Comparison of ENCODE assay signal across 8 mouse cellular contexts in the genomic region with DNA sequence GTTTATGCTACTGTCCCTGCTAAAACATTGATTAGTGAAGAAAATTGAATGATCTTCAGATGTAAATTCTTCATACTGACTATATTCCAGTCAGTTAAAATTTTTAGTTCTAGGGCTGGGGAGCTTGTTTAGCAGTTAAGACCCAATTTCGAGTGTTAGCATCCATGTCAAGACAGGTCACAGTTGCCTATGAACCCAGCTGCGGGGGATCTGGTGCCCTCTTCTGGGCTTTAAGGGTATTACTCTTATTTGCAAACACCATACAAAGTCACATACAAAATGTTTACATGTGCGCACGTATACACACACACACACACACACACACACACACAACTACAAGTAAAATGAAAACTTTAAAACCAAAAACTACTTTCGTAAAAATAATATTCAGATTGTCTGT. TPM values are rescaled to one million over a fixed set of nuclear protein-coding genes. Genes with fewer than 3 reads are reported as not detected.
A peak's percentile ranks its signal among the peaks of the same experiment; 100 is the strongest.
DNase-seq lines count a peak whose midpoint lies in the region; ATAC-seq and TF ChIP-seq lines count a peak whose summit lies in the region.
"Had no signal": no experiment of that assay in that cellular context is flagged by ENCODE, and none has a peak within 500 bp of the region (broad histone marks: within the 10 kb centered on the region; RNA-seq: fewer than 3 reads in every experiment).

No protein-coding gene starts in this region.

- no peak overlapping the region for H3K27ac ChIP-seq in kidney, embryonic 16.5 days (ENCODE audit: low read length)
- H3K27ac ChIP-seq in ES-Bruce4 (ENCODE audit: insufficient read depth, low read length) = no peak overlapping the region
- H3K27ac ChIP-seq: heart, embryonic 13.5 days had no signal

- no peak for TF ChIP-seq POLR2A in ES-Bruce4 (IDR thresholded peaks at IDR 0.05; ENCODE audit: insufficient read depth, low read length)

- H3K36me3 ChIP-seq in kidney, embryonic 16.5 days (ENCODE audit: insufficient read depth, low read length) = peaks cover 27% of the 10 kb centered on the region
- H3K36me3 ChIP-seq in ES-Bruce4 (ENCODE audit: control insufficient read depth, insufficient read depth, low read length, poor library complexity, severe bottlenecking) = peaks cover 12% of the 10 kb centered on the region

- intact Hi-C loops in heart, postnatal 14 days (cut with DNase I) = loop anchor here (2.0 kb wide), 1 partner anchor 53 kb away; no protein-coding TSS in a partner anchor

- no peaks in the 10 kb centered on the region for H3K4me1 ChIP-seq in kidney, embryonic 16.5 days (ENCODE audit: insufficient read depth, low read length)
- no peaks in the 10 kb centered on the region for H3K4me1 ChIP-seq in ES-Bruce4 (ENCODE audit: control insufficient read depth, insufficient read depth, low read length)
- H3K4me1 ChIP-seq: heart, embryonic 13.5 days had no signal

- TF ChIP-seq EP300 in ES-Bruce4 (IDR thresholded peaks at IDR 0.05; ENCODE audit: insufficient read depth, low read depth, low read length) = no peak

- peak; percentile 61 for TF ChIP-seq CTCF in ES-Bruce4 (IDR thresholded peaks at IDR 0.05; ENCODE audit: low read depth, low read length)

- H3K27me3 ChIP-seq in kidney, embryonic 16.5 days (ENCODE audit: insufficient read depth, low read length) = no peaks in the 10 kb centered on the region
- no peaks in the 10 kb centered on the region for H3K27me3 ChIP-seq in ES-Bruce4 (ENCODE audit: control insufficient read depth, insufficient read depth, low read length, poor library complexity, severe bottlenecking)
- H3K27me3 ChIP-seq: heart, embryonic 13.5 days had no signal

- no peaks in the 10 kb centered on the region for H3K9me3 ChIP-seq in kidney, embryonic 16.5 days (ENCODE audit: low read length)
- no peaks in the 10 kb centered on the region for H3K9me3 ChIP-seq in ES-Bruce4 (replicated peaks; ENCODE audit: control insufficient read depth, insufficient read depth, low read length, poor library complexity, severe bottlenecking)
- H3K9me3 ChIP-seq: heart, embryonic 13.5 days had no signal

- peak; percentile 15 for DNase-seq in kidney, postnatal 10 days
- peak; percentile 53 for DNase-seq in adipocyte (ENCODE audit: low spot score)
- DNase-seq in heart, postnatal 14 days = peak; percentile 8 to 36
- DNase-seq in urinary bladder, adult 2 months (ENCODE audit: low spot score) = no peak

- H3K9ac ChIP-seq in kidney, embryonic 16.5 days (replicated peaks; ENCODE audit: low read length) = no peak overlapping the region
- no peak overlapping the region for H3K9ac ChIP-seq in ES-Bruce4 (ENCODE audit: low read depth, poor library complexity, severe bottlenecking)
- H3K9ac ChIP-seq: heart, embryonic 13.5 days had no signal

- 55% methylated on average over 5 of the region's 5 CpGs for WGBS in kidney, embryonic 16.5 days

- no peak overlapping the region for H3K4me3 ChIP-seq in kidney, embryonic 16.5 days (ENCODE audit: low read length)
- H3K4me3 ChIP-seq in ES-Bruce4 (ENCODE audit: low read depth, low read length) = no peak overlapping the region
- H3K4me3 ChIP-seq: heart, embryonic 13.5 days had no signal

- no peak for ATAC-seq in kidney, embryonic 16.5 days (ENCODE audit: low FRiP score, low TSS enrichment)
- ATAC-seq in monocyte, adult 5-6 weeks (replicated peaks; ENCODE audit: insufficient number of reproducible peaks, low FRiP score, low TSS enrichment, poor library complexity, severe bottlenecking) = peak; percentile 81; the same call in 1 of the 2 replicates

- no peak overlapping the region for H3K4me2 ChIP-seq in kidney, embryonic 16.5 days (replicated peaks; ENCODE audit: low read depth, low read length)
- H3K4me2 ChIP-seq: heart, embryonic 13.5 days had no signal

RNA-seq across cellular contexts. Expression of gene Acbd5, which starts 24.2 kb away (rescaled TPM):
- polyA plus RNA-seq in kidney, embryonic 16.5 days (2015; fragmentation: Nextera tagmentation; extraction: Ambion mirVana) = 35.6 and 37.9 TPM in 2 replicates
- 26.6 and 35.5 TPM in 2 replicates for polyA plus RNA-seq in ES-Bruce4 (2011; ENCODE audit: insufficient read depth, insufficient read length, low read depth, missing spikeins)
- total RNA-seq in heart, postnatal 14 days (2021) = 10 to 100 TPM; 30.3 to 30.9 TPM
- total RNA-seq in monocyte, adult 5-6 weeks (2017) = 72.4 to 106 TPM (median 81.4 TPM) in 3 replicates
- 20.3 and 23.0 TPM in 2 replicates for polyA plus RNA-seq in urinary bladder, adult 2 months (2012; rRNA removed)

RNA-seq across cellular contexts. Expression of gene Abi1, which starts 52.2 kb away (rescaled TPM):
- 51.4 and 52.5 TPM in 2 replicates for polyA plus RNA-seq in kidney, embryonic 16.5 days (2015; fragmentation: Nextera tagmentation; extraction: Ambion mirVana)
- polyA plus RNA-seq in ES-Bruce4 (2011; ENCODE audit: insufficient read depth, insufficient read length, low read depth, missing spikeins) = 103 and 104 TPM in 2 replicates
- 10 to 100 TPM; 29.0 to 32.6 TPM for total RNA-seq in heart, postnatal 14 days (2021)
- total RNA-seq in monocyte, adult 5-6 weeks (2017) = 253 to 335 TPM (median 321 TPM) in 3 replicates
- polyA plus RNA-seq in urinary bladder, adult 2 months (2012; rRNA removed) = 73.1 and 88.4 TPM in 2 replicates
